Mouse (Mus musculus) lung, adult 2 months (tissue): Measurements from ENCODE around the gene Maats1. TPM values are rescaled to one million over a fixed set of nuclear protein-coding genes. Genes with fewer than 3 reads are reported as not detected.
A peak's percentile ranks its signal among the peaks of the same experiment; 100 is the strongest.

Experiments
- DNase-seq: peaks from one replicate; pipeline ENCODE4 v3.0.0; 2022
- H3K4me1 ChIP-seq: fragments of 200-500 bp; 2 replicates; pipeline ENCODE4 v1.6.1; 2011; ENCODE audit warnings: low read length; ENCODE audit not compliant: control insufficient read depth, insufficient read depth
- H3K4me3 ChIP-seq: fragments of 200-500 bp; replicated peaks from 2 replicates; pipeline ENCODE3; 2011; ENCODE audit warnings: low read depth, mild to moderate bottlenecking, control low read depth, low read length; ENCODE audit errors: extremely low read depth
- CTCF ChIP-seq: fragments of 200-500 bp; IDR thresholded peaks from 2 replicates; pipeline ENCODE4 v1.5.1; 2011; ENCODE audit warnings: mild to moderate bottlenecking, low read length, control low read depth; ENCODE audit not compliant: insufficient read depth
- POLR2A ChIP-seq: fragments of 200-500 bp; IDR thresholded peaks from 2 replicates; pipeline ENCODE4 v1.6.1; 2011; ENCODE audit warnings: low read depth, mild to moderate bottlenecking, control low read depth, low read length, borderline replicate concordance; ENCODE audit errors: extremely low read depth
- WGBS: fragments of 180-500 bp; shearing (Covaris S2); methylation state at CpG from one replicate; pipeline ENCODE4 v1.1.7; 2018; 5-methylcytosine and 5-hydroxymethylcytosine counted together
- polyA plus RNA-seq: library from polyadenylated mRNA; depleted of rRNA; stranded (reverse); fragments of >200 nt; gene quantifications from 2 replicates; pipeline ENCODE4 v1.2.3, GENCODE M21; 2012

Gene Maats1
- polyA plus RNA-seq, 1 experiment, result 2.5 TPM

DNA sequence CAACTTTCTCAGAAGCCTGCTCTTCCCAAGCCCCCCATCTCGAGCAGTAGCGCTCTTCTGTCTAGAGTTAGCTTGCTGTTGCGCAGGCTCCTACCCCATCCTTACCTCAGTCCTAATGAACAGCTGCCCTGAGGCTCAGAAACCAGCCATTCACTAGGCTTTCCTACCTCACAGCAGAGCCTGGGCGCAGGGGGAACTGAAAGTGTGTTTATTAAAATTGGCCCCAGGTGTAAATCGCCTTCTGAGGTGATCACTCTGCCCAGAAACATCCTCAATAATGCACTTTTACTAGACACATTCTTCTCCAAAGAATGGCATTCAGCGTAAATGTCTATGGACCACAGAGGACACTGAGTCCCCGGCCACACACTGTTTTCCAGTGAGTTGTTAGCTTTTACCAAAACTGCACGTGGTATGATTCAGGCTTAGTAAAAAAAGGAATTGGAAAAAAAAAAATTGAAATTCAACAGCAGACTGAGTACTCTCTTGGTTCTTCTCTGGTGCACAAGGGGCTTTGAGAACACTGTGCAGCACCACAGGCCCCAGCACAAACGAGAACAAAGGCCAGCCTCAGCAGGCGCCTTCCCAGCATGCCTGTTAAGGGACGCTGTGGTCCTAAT is 15.1 kb downstream of the Maats1 start:
- H3K4me1 ChIP-seq, result no peaks in the 10 kb centered on the region
- DNase-seq, result no peak
- TF ChIP-seq POLR2A (no peak), CTCF (no peak)
- H3K4me3 ChIP-seq, result no peak overlapping the region
- 87% methylated on average over 11 of the region's 11 CpGs for WGBS

DNA sequence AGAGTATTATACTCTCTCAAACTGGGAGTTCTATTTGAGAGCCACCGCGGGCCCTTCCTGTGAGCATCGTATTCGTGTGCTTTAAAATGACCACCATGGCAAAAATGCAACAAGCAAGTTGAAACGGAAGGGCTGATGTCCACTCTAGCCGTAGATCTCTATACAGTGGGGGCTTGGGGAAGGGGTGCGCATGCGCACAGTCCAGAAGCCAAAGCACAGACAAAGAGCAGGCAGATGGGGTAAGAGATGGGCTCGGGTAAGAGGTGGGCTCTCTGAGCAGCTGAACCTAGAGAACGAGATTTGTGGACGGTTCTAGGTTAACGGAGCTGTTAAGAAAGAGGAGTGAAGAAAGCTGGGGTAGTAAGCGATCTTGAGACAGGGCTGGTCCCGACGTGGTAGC is 17.6 kb downstream of the Maats1 start:
- TF ChIP-seq CTCF, result no peak
- TF ChIP-seq POLR2A, result no peak
- no peak overlapping the region for H3K4me3 ChIP-seq
- H3K4me1 ChIP-seq, result no peaks in the 10 kb centered on the region
- 92% methylated on average over 15 of the region's 15 CpGs for WGBS
- DNase-seq, result no peak

DNA sequence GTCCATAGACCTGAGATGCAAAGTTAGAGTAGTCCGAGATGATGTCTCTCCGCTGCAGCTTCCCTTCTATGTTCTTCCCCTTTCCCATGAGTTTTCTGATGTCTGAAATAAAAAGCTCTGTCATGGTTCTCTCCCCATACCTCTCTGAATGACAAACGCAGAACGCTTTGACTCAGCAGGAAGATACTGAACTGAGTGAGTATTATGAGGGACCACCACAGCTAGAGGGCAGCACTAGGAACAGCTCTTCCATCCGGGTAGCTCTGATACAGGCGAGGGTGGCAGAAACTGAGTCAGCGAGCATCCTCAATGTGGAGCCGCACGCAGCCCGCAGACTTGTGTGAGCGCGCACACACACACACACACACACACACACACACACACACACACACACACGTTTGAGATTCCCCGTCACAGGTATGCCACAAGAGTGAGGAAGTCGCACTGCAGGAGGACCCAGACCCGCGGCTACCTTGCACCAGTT is 20.4 kb downstream of the Maats1 start:
- WGBS, result 32% methylated on average over 17 of the region's 17 CpGs

DNA sequence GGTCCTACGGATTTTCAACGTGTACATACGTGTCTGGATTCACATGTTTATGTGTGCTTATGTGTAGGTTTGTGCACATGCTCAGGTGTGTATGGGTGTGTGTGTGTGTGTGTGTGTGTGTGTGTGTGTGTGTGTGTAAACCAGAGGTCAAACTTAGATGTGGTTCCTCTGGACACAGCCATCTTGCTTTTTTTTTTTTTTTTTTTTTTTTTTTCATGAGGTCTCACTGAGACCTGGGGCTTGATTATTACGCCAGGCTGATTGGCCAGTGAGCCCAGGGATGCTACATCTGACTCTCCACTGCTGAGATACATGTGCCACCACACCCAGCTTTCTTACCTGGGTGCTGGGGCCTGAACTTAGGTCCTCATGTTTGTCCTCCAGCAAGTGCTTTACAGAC is 22.9 kb downstream of the Maats1 start:
- TF ChIP-seq POLR2A, result no peak
- no peak for TF ChIP-seq CTCF
- DNase-seq, result no peak
- H3K4me1 ChIP-seq, result no peaks in the 10 kb centered on the region
- no peak overlapping the region for H3K4me3 ChIP-seq
- 86% methylated on average over 4 of the region's 4 CpGs for WGBS

More for the DNA sequence above, 20.4 kb downstream of the Maats1 start:
- Histone ChIP-seq H3K4me3 (no peak overlapping the region), H3K4me1 (no peaks in the 10 kb centered on the region)
- TF ChIP-seq POLR2A, result no peak
- TF ChIP-seq CTCF, result peak; percentile 68
- peak; percentile 26 for DNase-seq

DNA sequence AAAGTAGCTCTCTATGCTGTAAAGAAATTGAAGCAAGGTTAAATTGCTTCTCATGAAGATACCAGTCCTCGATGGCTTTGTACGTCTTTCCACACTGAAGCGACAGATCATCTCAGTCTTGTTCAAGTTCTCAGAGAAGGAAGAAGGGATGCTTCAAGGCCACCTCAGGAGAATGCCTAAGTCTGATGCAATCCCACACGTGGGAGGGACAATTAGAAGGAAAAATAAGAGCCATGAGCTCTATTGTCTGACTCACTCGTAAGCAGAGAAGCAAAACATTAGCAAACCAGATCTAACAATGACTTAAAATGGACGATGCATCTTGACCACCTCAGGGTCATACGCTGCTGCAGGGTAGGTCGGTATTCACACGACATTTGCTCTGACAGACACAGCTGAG is 23.5 kb downstream of the Maats1 start:
- H3K4me1 ChIP-seq, result no peaks in the 10 kb centered on the region
- H3K4me3 ChIP-seq, result no peak overlapping the region
- TF ChIP-seq POLR2A (no peak), CTCF (no peak)
- WGBS, result 70% methylated on average over 9 of the region's 9 CpGs
- DNase-seq, result no peak

DNA sequence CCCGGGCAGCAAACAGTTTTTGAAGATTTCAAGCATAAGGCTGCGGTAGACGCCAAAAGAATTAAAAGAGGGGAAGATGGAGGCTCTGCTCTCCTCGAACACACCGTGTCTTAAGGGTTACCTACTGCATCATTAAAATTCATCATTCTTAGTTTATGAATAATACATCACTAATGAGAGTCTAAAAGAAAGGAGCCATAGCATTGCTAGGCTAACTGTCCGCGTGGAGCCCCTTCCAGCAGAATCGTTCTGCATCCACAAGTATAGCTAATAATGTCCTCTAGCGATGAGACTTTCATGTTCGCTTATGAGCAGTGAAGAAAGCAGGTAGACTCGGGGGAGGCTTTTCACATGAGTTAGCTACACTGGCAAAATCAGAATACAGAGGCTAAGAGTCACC is 33.7 kb downstream of the Maats1 start:
- Histone ChIP-seq H3K4me1 (0 out of 2 replicates have a peak, but pooled peaks cover 3% of the 10 kb centered on the region), H3K4me3 (no peak overlapping the region)
- WGBS, result 87% methylated on average over 11 of the region's 11 CpGs
- DNase-seq, result no peak
- TF ChIP-seq POLR2A, result no peak
- TF ChIP-seq CTCF, result no peak

DNA sequence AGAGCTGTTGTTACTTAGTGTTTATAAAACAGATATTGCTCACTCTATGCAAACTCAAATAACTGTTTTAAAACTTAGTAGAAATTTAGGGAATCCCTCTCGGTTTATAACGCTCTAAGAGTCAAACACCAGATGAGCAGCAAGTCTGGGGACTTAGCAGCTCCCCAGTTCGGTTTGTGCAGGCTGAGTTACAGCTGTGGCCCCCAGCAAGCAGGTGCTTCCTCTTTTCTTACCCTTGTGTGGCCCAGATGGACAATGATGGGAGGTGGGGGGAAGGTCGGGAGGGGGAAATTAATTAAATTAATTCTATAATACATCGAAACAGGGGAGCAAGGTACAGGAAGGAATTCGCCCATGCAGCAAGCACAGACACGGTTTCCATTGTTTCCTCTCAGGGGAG is 34.3 kb downstream of the Maats1 start:
- DNase-seq, result no peak
- Histone ChIP-seq H3K4me1 (0 out of 2 replicates have a peak, but pooled peaks cover 3% of the 10 kb centered on the region), H3K4me3 (no peak overlapping the region)
- WGBS, result 50% methylated on average over 7 of the region's 7 CpGs
- no peak for TF ChIP-seq CTCF
- TF ChIP-seq POLR2A, result no peak

DNA sequence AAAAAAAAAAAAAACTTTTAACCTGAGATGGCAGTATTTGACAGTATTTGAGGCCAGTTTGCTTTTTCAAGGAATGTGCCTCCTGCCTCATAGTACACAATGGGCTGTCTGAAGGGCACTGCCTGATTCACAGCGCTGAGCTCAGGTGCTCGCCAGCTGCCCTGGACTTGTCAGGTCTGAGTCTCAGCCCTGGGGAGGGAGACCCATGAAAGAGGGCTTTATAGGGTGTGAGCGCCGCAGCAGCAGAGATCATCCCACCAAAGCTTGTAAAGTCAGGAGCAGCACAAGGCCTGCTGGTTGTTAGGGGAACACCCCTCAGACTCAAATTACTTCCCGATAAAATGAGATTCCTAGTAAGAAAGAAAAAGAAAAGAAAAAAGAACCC is 34.7 kb downstream of the Maats1 start:
- Histone ChIP-seq H3K4me3 (no peak overlapping the region), H3K4me1 (0 out of 2 replicates have a peak, but pooled peaks cover 3% of the 10 kb centered on the region)
- TF ChIP-seq CTCF, result no peak
- no peak for TF ChIP-seq POLR2A
- DNase-seq, result no peak
- WGBS, result 69% methylated on average over 5 of the region's 5 CpGs

DNA sequence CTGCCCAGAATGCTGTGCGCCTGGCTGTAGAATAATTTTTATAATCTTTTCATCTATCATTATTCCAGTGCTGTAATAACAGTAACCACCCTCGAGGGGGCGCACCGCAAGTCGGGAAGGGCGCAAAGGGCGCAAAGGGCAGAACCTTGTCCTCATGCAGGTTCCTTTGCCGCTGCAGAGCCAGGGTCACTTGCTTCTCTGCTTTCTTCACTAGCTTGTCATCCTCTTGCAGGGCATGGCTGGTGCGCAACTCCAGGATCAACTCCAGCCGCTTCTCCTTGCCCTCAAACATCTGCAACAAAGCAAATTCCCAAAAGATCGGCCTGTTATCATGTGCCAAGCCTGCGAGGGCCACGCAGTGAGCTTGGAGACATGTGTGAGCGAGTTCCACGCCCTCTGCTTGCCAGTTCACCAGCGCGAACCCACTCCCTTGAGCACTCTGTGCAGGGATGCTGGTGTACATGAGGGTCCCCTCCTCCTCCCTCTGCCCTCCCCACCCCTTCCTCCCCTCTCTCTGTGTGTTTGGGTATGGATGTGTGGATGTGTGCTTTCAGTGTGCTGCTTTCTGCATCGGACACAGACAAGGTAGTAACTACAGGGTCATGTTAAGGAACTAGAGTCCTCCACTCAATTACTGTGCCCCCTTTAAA is 35.2 kb downstream of the Maats1 start:
- H3K4me1 ChIP-seq, result 0 out of 2 replicates have a peak, but pooled peaks cover 3% of the 10 kb centered on the region
- TF ChIP-seq POLR2A, result no peak
- peak; percentile 45 for TF ChIP-seq CTCF
- WGBS, result 54% methylated on average over 18 of the region's 18 CpGs
- no peak for DNase-seq
- no peak overlapping the region for H3K4me3 ChIP-seq

DNA sequence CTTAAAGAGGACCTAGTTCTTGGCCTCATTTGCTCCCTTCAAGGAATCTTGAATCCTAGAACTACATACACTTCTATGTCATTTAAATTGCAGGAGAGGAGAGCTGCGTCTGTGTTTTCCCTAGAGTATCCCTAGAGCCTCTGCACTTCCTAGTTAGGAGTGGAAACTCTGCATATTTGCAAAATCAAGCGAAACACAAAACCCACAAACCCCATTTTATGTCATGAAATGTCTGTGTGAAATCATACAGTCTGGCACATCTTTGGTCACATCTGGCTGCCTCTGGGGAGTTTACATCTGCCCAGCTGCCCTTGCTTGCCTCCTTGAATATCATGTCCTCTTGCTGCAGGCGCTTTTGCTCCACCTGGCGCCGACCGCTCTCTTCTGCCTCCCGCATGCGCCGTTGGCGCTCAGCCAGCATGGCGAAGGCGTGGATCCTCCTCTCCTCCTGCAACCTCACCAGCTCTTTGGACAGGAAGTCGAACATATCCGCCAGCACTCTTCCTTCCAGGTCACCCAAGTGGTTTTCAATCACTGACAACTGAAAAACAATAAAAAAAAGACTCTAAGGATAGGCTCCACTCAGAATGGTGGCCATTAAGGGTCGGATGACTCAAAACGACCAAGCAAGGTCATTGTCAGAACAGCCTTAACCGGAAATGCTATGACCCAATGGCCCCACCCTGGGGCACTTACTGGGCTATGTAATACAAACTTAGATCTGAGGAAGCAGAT is 37.3 kb downstream of the Maats1 start:
- DNase-seq, result peak; percentile 20
- 0 out of 2 replicates have a peak, but pooled peaks cover 3% of the 10 kb centered on the region for H3K4me1 ChIP-seq
- WGBS, result 39% methylated on average over 17 of the region's 17 CpGs
- peak overlapping the region; percentile 44 for H3K4me3 ChIP-seq
- no peak for TF ChIP-seq CTCF
- no peak for TF ChIP-seq POLR2A
